Mouse (Mus musculus) hindlimb bud, embryonic 11.5 days (tissue): Measurements from ENCODE around the gene Prkd2.

Source experiments
- DNase-seq: peaks from one replicate; pipeline ENCODE4 v3.0.0-alpha.2; 2012; ENCODE audit warnings: low read depth, low spot score; ENCODE audit errors: extremely low spot score

The Prkd2 gene

GRCm38 (mm10) chr7:16826571-16826970, 16.1 kb upstream of the Prkd2 start:
- no peak for DNase-seq

GRCm38 (mm10) chr7:16827274-16827673, 15.4 kb upstream of the Prkd2 start:
- DNase-seq: no peak

DNA sequence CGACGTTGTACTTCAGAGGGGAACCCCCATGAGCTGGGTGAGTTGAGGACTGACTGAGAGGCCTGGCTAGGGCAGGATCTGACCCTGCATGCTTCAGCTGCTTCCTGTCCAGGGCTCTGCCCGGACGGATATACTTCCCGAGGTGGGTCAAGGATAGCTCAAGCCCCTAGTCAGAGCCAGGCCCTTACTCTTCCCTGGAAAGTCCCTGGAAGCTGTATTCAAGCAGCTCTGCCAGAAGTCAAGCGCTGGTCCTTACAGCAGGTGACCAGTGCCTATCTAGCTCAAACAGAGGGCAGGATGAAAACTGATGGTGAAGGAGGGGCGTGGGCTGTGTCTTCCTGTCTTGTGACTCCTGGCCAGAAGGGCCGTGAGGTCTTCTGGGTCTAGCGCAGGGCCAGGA, 12.3 kb upstream of the Prkd2 start:
- DNase-seq: no peak

- DNase-seq: no peak
Observed at GRCm38 (mm10) chr7:16837916-16838803, 4.5 kb upstream of the Prkd2 start.

GRCm38 (mm10) chr7:16838804-16839426, 3.8 kb upstream of the Prkd2 start:
- no peak for DNase-seq

- DNase-seq: no peak
Observed at GRCm38 (mm10) chr7:16839427-16840108, 3.1 kb upstream of the Prkd2 start.

- no peak for DNase-seq
Observed at GRCm38 (mm10) chr7:16840109-16840491, 2.6 kb upstream of the Prkd2 start.

DNA sequence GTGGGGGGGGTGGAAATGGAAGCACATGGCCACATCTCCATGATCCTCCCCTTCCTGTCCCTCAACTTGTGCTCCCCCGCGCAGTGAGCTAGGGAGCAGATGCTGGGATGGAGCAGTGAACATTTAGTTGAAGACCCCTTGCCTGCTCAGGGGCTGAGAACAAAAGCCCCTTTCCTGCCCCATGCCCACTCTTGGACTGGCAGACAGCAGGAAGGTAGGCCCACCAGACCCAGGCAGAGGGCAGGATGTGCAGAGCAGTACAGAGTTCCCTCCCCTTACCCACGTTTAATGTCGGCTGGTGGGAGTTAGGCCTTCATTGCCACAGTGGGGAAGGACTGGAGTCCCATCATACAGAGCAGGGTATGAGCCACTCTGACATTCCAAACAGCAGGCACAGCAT, 1.6 kb upstream of the Prkd2 start:
- DNase-seq: no peak

DNA sequence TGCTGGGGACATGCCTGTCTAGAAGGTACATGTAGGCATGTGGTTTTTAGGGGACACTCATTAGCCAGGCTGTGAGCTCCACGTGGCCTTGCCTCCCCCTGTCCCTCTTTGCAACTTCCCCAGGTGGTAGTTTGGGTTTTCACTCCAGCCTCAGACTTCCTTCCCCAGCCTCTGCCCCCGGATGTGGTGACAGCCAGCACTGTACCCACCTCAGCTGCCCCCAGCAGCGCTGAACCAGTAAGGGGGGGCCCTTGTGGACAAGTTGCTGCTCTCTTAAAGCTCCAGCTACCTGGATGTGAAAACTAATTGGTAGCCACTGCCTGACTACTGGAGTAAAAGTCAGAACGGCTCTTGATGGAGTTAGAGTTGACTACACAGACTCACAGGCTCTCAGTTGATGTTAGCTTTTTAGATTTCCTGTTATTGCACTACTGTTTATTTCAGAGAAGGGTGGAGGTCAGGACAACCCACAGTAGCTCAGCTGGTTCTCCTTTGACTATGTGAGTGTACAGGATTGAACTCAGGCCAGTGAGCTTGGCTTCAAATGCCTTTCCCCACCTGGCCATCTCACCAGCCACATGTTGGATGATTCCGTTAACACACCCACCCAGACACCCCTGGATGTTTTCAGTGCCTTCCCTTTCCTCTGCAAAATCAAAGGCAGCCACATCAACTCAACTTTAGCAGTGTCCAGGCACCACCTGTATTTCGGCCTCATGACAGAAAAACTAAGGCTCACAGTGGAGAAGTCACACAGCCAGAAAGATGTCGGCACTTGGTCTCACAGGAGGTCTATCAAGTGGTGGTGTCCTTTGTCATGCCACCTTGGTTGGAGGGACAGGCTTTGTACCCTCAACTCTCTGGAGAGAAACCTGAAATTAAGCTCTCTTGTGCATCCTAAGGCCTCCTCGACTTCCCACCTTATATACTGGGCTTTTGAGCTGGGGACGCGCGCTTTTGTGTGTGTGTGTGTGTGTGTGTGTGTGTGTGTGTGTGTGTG, 841 bp upstream of the Prkd2 start:
- no peak for DNase-seq

DNA sequence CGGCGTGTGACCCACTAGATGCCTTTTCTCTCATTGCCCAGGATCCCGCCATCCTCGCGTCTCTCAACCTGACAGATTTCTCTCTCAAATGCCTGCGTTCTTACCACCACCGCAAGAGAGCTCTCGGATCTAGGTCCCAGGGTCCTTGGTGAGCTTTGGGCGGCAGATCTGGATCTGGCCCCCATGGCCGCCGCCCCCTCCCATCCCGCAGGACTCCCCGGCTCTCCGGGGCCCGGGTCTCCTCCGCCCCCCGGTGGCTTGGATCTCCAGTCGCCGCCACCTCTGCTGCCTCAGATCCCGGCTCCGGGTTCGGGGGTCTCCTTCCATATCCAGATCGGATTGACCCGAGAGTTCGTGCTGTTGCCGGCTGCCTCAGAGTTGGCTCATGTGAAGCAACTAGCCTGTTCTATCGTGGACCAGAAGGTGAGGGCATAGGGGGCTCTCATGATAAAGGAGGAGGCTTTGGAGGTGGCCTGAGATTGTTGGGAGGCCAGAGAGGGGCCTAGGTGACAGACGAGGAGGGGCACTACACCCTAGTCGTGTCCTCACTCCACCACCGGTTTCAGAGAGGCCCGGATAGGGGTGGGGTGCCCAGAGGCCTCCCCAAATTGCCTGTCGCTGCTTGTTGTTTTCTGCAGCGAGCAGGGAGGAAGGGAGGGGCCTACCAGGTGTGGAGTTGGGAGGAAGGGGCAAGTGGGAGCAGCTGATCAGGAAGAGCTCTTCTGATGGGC, 904 bp downstream of the Prkd2 start:
- DNase-seq: no peak

DNA sequence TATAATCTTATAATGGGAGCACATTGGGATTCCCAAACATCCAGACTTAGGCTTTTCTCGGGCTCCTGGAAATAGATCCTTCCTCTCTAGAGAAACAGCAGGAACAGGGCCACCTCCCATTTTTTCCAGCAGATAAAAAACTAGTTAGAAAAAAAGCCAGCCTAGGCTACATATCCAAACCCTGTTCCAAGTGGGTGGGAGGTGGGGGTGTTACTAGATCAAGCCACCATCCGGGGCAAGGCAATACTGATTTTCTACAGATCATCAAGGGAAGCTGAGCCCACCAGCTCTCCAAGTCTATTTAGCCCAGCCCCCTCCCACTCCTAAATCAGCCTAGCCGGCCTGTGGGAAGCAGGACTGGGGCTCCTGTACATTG, 2.0 kb downstream of the Prkd2 start:
- DNase-seq: no peak

DNA sequence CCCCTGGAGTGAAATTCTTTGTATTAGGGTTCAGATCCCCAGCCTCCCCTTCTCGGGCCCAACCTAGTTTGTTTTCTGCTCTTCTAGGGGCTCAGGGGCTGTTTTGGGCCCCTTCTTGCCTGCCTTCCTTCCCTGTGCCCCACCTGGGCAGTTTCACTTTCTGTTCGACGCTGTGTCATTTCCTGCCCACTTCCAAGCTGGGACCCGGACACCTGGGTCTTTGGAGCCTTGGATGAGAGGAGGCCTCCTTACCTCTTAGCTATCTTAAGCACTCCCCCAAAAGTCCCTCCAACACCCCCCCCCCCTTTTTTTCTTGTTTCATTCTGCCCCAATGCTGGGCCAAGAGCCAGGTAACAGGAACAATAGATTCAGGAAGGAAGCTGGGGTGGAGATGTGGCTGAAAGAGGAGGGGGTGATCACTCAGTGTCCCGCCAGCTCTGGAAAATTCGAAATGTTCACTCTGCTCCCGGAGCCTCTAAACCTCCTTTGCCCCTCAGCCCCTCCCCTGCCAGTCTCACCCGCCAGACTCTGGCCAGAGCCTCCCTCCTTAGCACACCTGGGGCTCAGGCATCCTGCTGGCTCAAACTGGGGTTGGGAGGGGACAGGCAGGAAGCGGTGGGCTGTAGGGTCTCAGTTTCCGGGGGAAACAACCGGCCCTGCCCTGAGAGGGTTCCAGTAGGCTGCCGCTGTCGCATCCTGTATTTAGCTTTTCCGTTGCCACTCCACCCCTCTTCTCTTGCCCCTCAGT, 2.5 kb downstream of the Prkd2 start:
- DNase-seq: no peak

GRCm38 (mm10) chr7:16845820-16846167, 3.1 kb downstream of the Prkd2 start:
- DNase-seq: no peak

GRCm38 (mm10) chr7:16846775-16847174, 4.1 kb downstream of the Prkd2 start:
- no peak for DNase-seq

GRCm38 (mm10) chr7:16847507-16847906, 4.8 kb downstream of the Prkd2 start:
- no peak for DNase-seq

DNA sequence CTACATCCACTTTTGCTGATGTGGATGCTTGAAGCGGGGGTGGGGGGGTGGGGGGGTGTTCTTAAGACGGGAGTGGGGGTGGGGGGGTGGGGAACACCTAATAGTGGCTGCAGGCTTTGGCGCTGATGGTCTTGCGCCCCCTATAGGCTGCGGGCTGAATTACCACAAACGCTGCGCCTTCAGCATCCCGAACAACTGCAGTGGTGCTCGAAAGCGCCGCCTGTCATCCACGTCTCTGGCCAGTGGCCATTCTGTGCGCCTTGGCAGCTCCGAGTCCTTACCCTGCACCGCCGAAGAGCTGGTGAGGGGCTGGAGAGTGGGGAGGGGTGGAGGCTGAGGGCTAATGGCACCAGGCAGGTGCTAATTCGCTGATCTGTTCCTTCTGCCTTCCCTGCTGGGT, 5.9 kb downstream of the Prkd2 start:
- DNase-seq: no peak

DNA sequence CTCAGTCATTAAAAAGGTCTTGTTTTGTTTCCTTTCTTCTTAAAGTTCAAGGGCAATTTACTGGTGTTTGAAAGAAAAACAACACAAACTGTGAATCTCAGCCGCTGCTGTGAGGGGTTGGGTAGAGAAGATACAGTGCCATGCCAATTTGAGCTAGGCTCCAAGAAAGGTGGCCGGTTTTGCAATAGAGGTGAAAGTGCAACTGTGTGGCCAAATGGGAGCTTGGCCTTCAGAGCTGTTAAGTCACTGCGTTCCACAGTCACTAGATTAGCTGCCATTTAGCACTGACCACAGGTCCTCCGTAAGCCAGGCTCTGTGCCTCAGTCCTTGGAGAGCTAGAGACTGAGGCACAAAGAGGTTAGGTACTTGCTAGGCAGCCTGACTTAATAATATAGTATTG, 8.9 kb downstream of the Prkd2 start:
- DNase-seq: no peak

DNA sequence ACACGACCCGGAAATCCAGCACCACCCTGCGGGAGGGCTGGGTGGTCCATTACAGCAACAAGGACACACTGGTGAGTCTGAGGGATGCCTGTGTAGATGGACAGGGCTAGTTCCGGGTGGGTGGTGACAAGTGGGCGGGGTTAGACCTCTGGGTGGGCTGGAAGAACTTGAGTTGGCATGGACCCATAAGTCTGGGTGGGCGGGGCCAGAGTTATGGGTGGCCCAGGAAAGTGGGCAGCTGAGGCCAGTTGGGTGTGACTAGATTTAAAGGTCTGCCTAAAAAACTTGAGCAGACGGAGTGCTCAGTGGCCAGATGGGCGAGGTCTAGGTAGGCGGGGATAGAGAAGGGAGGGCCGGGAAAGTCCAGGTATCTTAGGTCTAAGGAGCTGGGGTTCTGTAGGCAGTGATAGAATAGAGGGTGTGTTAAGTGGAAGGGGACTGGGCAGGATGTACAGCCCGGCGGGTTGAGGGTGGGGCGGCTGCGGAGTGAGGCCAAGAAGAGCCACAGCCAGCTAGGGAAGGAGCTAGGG, 10.7 kb downstream of the Prkd2 start:
- DNase-seq: no peak

DNA sequence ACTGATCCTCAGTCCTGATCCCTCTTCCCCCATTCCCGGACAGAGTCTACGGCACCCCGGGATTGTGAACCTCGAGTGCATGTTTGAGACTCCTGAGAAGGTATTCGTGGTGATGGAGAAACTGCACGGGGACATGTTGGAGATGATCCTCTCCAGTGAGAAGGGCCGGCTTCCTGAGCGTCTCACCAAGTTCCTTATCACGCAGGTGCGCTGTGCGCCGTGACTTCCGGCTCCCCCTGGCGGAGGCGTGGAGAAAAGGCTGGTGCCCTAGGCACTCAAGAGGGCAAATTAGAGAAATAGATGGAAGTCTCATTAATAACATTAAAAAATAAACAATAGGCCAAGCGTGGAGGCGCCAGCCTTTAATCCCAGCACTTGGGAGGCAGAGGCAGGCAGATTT, 15.6 kb downstream of the Prkd2 start:
- no peak for DNase-seq
